Mouse (Mus musculus) liver, embryonic 14.5 days (tissue): ENCODE measurements around the gene Slc22a8. TPM values are rescaled to one million over a fixed set of nuclear protein-coding genes. Genes with fewer than 3 reads are reported as not detected.

Experiments used
- ATAC-seq: fragments of 200-750 bp; cut with Nextera tagmentation; 2 replicates; pipeline ENCODE4 v1.8.0; 2017; ENCODE audit warnings: moderate number of reproducible peaks, mild to moderate bottlenecking, moderate library complexity; ENCODE audit not compliant: insufficient read depth
- DNase-seq, 3 experiments: peaks; one replicate each; pipeline ENCODE4 v3.0.0-alpha.2; 2012 to 2013; ENCODE audit warnings: low read depth in 3 of 3, low spot score in 3 of 3
- H3K27ac ChIP-seq: fragments of 300-500 bp; sonication (generic); 2 replicates; pipeline ENCODE4 v1.5.1; 2014; ENCODE audit warnings: moderate library complexity, mild to moderate bottlenecking, control low read depth, inconsistent platforms
- H3K27me3 ChIP-seq: fragments of 300-500 bp; sonication (generic); 2 replicates; pipeline ENCODE4 v1.6.1; 2014; ENCODE audit warnings: mild to moderate bottlenecking, low read length, moderate library complexity; ENCODE audit not compliant: control insufficient read depth, insufficient read depth
- H3K36me3 ChIP-seq: fragments of 300-500 bp; sonication (generic); replicated peaks from 2 replicates; pipeline ENCODE4 v1.6.1; 2014; ENCODE audit warnings: low read depth; ENCODE audit not compliant: control insufficient read depth, insufficient read depth
- H3K4me1 ChIP-seq, 2 experiments: fragments of 200-500 bp in 1 of 2; fragments of 300-500 bp in 1 of 2; sonication (generic) in 1 of 2; replicated peaks; 2 replicates each; pipeline ENCODE4 v1.6.1; 2012 to 2014; ENCODE audit warnings: antibody characterized with exemption in 1 of 2, inconsistent platforms in 1 of 2, low read length in 1 of 2; ENCODE audit not compliant: control insufficient read depth in 2 of 2, insufficient read depth in 2 of 2
- H3K4me2 ChIP-seq: fragments of 300-500 bp; sonication (generic); 2 replicates; pipeline ENCODE4 v1.6.1; 2014; ENCODE audit warnings: low read depth, mild to moderate bottlenecking, control low read depth, moderate library complexity
- H3K4me3 ChIP-seq, 2 experiments: fragments of 200-500 bp in 1 of 2; fragments of 300-500 bp in 1 of 2; sonication (generic) in 1 of 2; 2 replicates each; pipeline ENCODE4 v1.5.1; 2012 to 2014; ENCODE audit warnings: low read depth in 2 of 2, low read length in 2 of 2, mild to moderate bottlenecking in 2 of 2, control low read depth in 1 of 2, inconsistent platforms in 1 of 2, moderate library complexity in 1 of 2; ENCODE audit not compliant: insufficient read depth in 1 of 2
- H3K9ac ChIP-seq: fragments of 300-500 bp; sonication (generic); replicated peaks from 2 replicates; pipeline ENCODE4 v1.6.1; 2014; ENCODE audit warnings: mild to moderate bottlenecking, control low read depth, moderate library complexity
- H3K9me3 ChIP-seq: fragments of 300-500 bp; sonication (generic); 2 replicates; pipeline ENCODE4 v1.6.1; 2016; ENCODE audit warnings: low read length, mixed read lengths; ENCODE audit not compliant: control insufficient read depth
- CTCF ChIP-seq: IDR thresholded peaks from 2 replicates; pipeline ENCODE4 v1.5.1; 2016; ENCODE audit warnings: antibody characterized with exemption, low read depth, control low read depth
- WGBS: fragments of 180-500 bp; shearing (Covaris S2); extraction: QIAGEN DNeasy Blood & Tissue Kit; methylation state at CpG from one replicate; pipeline ENCODE4 v1.1.7; 2014; ENCODE audit not compliant: insufficient replicate concordance; 5-methylcytosine and 5-hydroxymethylcytosine counted together
- polyA plus RNA-seq, 2 experiments: library from polyadenylated mRNA; depleted of rRNA in 1 of 2; stranded (reverse) in 1 of 2; unstranded in 1 of 2; fragments of >200 nt; fragmentation: Nextera tagmentation in 1 of 2; extraction: Ambion mirVana in 1 of 2; gene quantifications; 2 replicates each; pipeline versions ENCODE4 v1.2.1 to v1.2.3; 2012 to 2014

Slc22a8 gene
- polyA plus RNA-seq, 2 experiments, result 1.5 to 1.6 TPM

GRCm38 (mm10) chr19:8656341-8656740 lies 65.3 kb downstream of the Slc22a8 start:
- 61% methylated on average over 4 of the region's 4 CpGs for WGBS
- Histone ChIP-seq H3K27me3 (peaks cover 2% of the 10 kb centered on the region; the same call in 1 of the 2 replicates), H3K9ac (no peak overlapping the region), H3K9me3 (no peaks in the 10 kb centered on the region), H3K4me1 (no peaks in the 10 kb centered on the region), H3K36me3 (no peaks in the 10 kb centered on the region), H3K4me2 (no peak overlapping the region), H3K4me3 (no peak overlapping the region), H3K27ac (no peak overlapping the region)
- DNase-seq (no peak), ATAC-seq (no peak)
- TF ChIP-seq CTCF, result no peak

Other genes starting within 250 kb of the Slc22a8 start
- gene Slc22a30, start 186.1 kb upstream of the Slc22a8 start, polyA plus RNA-seq (2012; rRNA removed), result not detected in 2 replicates
- gene Slc22a30, start 186.1 kb upstream of the Slc22a8 start, polyA plus RNA-seq (2014; fragmentation: Nextera tagmentation; extraction: Ambion mirVana), result not detected in 2 replicates
- 0.01 TPM in 1 of 2 replicates, not detected in the other for gene Slc22a6, start 26.8 kb downstream of the Slc22a8 start, polyA plus RNA-seq (2012; rRNA removed)
- not detected in 2 replicates for gene Slc22a6, start 26.8 kb downstream of the Slc22a8 start, polyA plus RNA-seq (2014; fragmentation: Nextera tagmentation; extraction: Ambion mirVana)
- under 0.01 and 0.01 TPM in 2 replicates for gene Chrm1, start 72.5 kb downstream of the Slc22a8 start, polyA plus RNA-seq (2012; rRNA removed)
- gene Chrm1, start 72.5 kb downstream of the Slc22a8 start, polyA plus RNA-seq (2014; fragmentation: Nextera tagmentation; extraction: Ambion mirVana), result not detected in 2 replicates
- 78.4 and 82.2 TPM in 2 replicates for gene Slc3a2, start 132.1 kb downstream of the Slc22a8 start, polyA plus RNA-seq (2012; rRNA removed)
- 88.5 and 89.1 TPM in 2 replicates for gene Slc3a2, start 132.1 kb downstream of the Slc22a8 start, polyA plus RNA-seq (2014; fragmentation: Nextera tagmentation; extraction: Ambion mirVana)
- gene Wdr74, start 144.6 kb downstream of the Slc22a8 start, polyA plus RNA-seq (2012; rRNA removed), result 27.7 and 34.1 TPM in 2 replicates
- gene Wdr74, start 144.6 kb downstream of the Slc22a8 start, polyA plus RNA-seq (2014; fragmentation: Nextera tagmentation; extraction: Ambion mirVana), result 51.6 and 57.6 TPM in 2 replicates
- gene 1700092M07Rik, start 149.5 kb downstream of the Slc22a8 start, polyA plus RNA-seq (2012; rRNA removed), result 0.65 and 0.78 TPM in 2 replicates
- 0.34 and 0.63 TPM in 2 replicates for gene 1700092M07Rik, start 149.5 kb downstream of the Slc22a8 start, polyA plus RNA-seq (2014; fragmentation: Nextera tagmentation; extraction: Ambion mirVana)
- gene Stx5a, start 150.2 kb downstream of the Slc22a8 start, polyA plus RNA-seq (2012; rRNA removed), result 29.9 and 32.0 TPM in 2 replicates
- gene Stx5a, start 150.2 kb downstream of the Slc22a8 start, polyA plus RNA-seq (2014; fragmentation: Nextera tagmentation; extraction: Ambion mirVana), result 36.7 and 36.9 TPM in 2 replicates
- gene Nxf1, start 165.8 kb downstream of the Slc22a8 start, polyA plus RNA-seq (2012; rRNA removed), result 66.2 and 90.9 TPM in 2 replicates
- gene Nxf1, start 165.8 kb downstream of the Slc22a8 start, polyA plus RNA-seq (2014; fragmentation: Nextera tagmentation; extraction: Ambion mirVana), result 77.4 and 84.9 TPM in 2 replicates
- 38.9 and 53.7 TPM in 2 replicates for gene Tmem223, start 179.7 kb downstream of the Slc22a8 start, polyA plus RNA-seq (2012; rRNA removed)
- gene Tmem223, start 179.7 kb downstream of the Slc22a8 start, polyA plus RNA-seq (2014; fragmentation: Nextera tagmentation; extraction: Ambion mirVana), result 61.8 and 69.6 TPM in 2 replicates
- 63.0 and 70.8 TPM in 2 replicates for gene Tmem179b, start 183.2 kb downstream of the Slc22a8 start, polyA plus RNA-seq (2012; rRNA removed)
- 108 and 117 TPM in 2 replicates for gene Tmem179b, start 183.2 kb downstream of the Slc22a8 start, polyA plus RNA-seq (2014; fragmentation: Nextera tagmentation; extraction: Ambion mirVana)
- gene Taf6l, start 195.2 kb downstream of the Slc22a8 start, polyA plus RNA-seq (2012; rRNA removed), result 8.3 and 10.0 TPM in 2 replicates
- gene Taf6l, start 195.2 kb downstream of the Slc22a8 start, polyA plus RNA-seq (2014; fragmentation: Nextera tagmentation; extraction: Ambion mirVana), result 7.9 and 8.1 TPM in 2 replicates
- 46.6 and 55.1 TPM in 2 replicates for gene Polr2g, start 207.3 kb downstream of the Slc22a8 start, polyA plus RNA-seq (2012; rRNA removed)
- 72.8 and 79.7 TPM in 2 replicates for gene Polr2g, start 207.3 kb downstream of the Slc22a8 start, polyA plus RNA-seq (2014; fragmentation: Nextera tagmentation; extraction: Ambion mirVana)
- gene Zbtb3, start 211.3 kb downstream of the Slc22a8 start, polyA plus RNA-seq (2012; rRNA removed), result 0.90 and 0.98 TPM in 2 replicates
- gene Zbtb3, start 211.3 kb downstream of the Slc22a8 start, polyA plus RNA-seq (2014; fragmentation: Nextera tagmentation; extraction: Ambion mirVana), result 1.2 and 1.5 TPM in 2 replicates
- gene Ttc9c, start 228.1 kb downstream of the Slc22a8 start, polyA plus RNA-seq (2012; rRNA removed), result 11.4 and 16.9 TPM in 2 replicates
- gene Ttc9c, start 228.1 kb downstream of the Slc22a8 start, polyA plus RNA-seq (2014; fragmentation: Nextera tagmentation; extraction: Ambion mirVana), result 17.1 and 18.0 TPM in 2 replicates
- gene Hnrnpul2, start 228.8 kb downstream of the Slc22a8 start, polyA plus RNA-seq (2012; rRNA removed), result 20.5 and 39.5 TPM in 2 replicates
- gene Hnrnpul2, start 228.8 kb downstream of the Slc22a8 start, polyA plus RNA-seq (2014; fragmentation: Nextera tagmentation; extraction: Ambion mirVana), result 2.8 TPM in 2 replicates
- 1.3 TPM in 1 of 2 replicates, not detected in the other for gene AC129217.1, start 238.5 kb downstream of the Slc22a8 start, polyA plus RNA-seq (2012; rRNA removed)
- gene AC129217.1, start 238.5 kb downstream of the Slc22a8 start, polyA plus RNA-seq (2014; fragmentation: Nextera tagmentation; extraction: Ambion mirVana), result not detected in 2 replicates
- gene Bscl2, start 246.2 kb downstream of the Slc22a8 start, polyA plus RNA-seq (2012; rRNA removed), result 19.7 and 26.5 TPM in 2 replicates
- gene Bscl2, start 246.2 kb downstream of the Slc22a8 start, polyA plus RNA-seq (2014; fragmentation: Nextera tagmentation; extraction: Ambion mirVana), result 23.6 and 25.2 TPM in 2 replicates
- 0.04 and 0.22 TPM in 2 replicates for gene Gng3, start 247.9 kb downstream of the Slc22a8 start, polyA plus RNA-seq (2012; rRNA removed)
- 0.14 TPM in 2 replicates for gene Gng3, start 247.9 kb downstream of the Slc22a8 start, polyA plus RNA-seq (2014; fragmentation: Nextera tagmentation; extraction: Ambion mirVana)